Mouse (Mus musculus) cerebellum, postnatal 4 days (tissue): ENCODE data around the gene Slc17a1.

Experiments
- DNase-seq, 2 experiments: peaks; one replicate each; pipeline ENCODE4 v3.0.0; 2022; ENCODE audit warnings: low spot score in 2 of 2, mixed read lengths in 1 of 2

Gene Slc17a1

GRCm38 (mm10) chr13:23867405-23867804 is at the start of gene Slc17a1:
Slc17a1 (plus strand) TSS chr13:23867750.
- no peak for DNase-seq

- no peak for DNase-seq
Measured at GRCm38 (mm10) chr13:23820179-23820940, 47.2 kb upstream of the Slc17a1 start.

- DNase-seq: no peak
Measured at GRCm38 (mm10) chr13:23822213-23822612, 45.3 kb upstream of the Slc17a1 start.

GRCm38 (mm10) chr13:23826606-23827005 is 40.9 kb upstream of the Slc17a1 start:
- no peak for DNase-seq

- no peak for DNase-seq
Measured at GRCm38 (mm10) chr13:23833053-23833452, 34.5 kb upstream of the Slc17a1 start.

- DNase-seq: no peak
Measured at GRCm38 (mm10) chr13:23834836-23835235, 32.7 kb upstream of the Slc17a1 start.

- DNase-seq: no peak
Measured at GRCm38 (mm10) chr13:23836630-23837029, 30.9 kb upstream of the Slc17a1 start.

GRCm38 (mm10) chr13:23839308-23839707 is 28.2 kb upstream of the Slc17a1 start, which contains the start of gene Slc17a3:
Slc17a3 (plus strand) TSS chr13:23839434.
- DNase-seq: no peak

- DNase-seq: no peak
Measured at GRCm38 (mm10) chr13:23845851-23846250, 21.7 kb upstream of the Slc17a1 start.

- no peak for DNase-seq
Measured at GRCm38 (mm10) chr13:23849299-23849698, 18.3 kb upstream of the Slc17a1 start.

GRCm38 (mm10) chr13:23856401-23856800 is 11.1 kb upstream of the Slc17a1 start:
- no peak for DNase-seq

GRCm38 (mm10) chr13:23861815-23862214 is 5.7 kb upstream of the Slc17a1 start:
- DNase-seq: no peak

- no peak for DNase-seq
Measured at GRCm38 (mm10) chr13:23864711-23865110, 2.8 kb upstream of the Slc17a1 start.

- DNase-seq: no peak
Measured at GRCm38 (mm10) chr13:23866086-23866710, 1.4 kb upstream of the Slc17a1 start.

GRCm38 (mm10) chr13:23867000-23867399 is 550 bp upstream of the Slc17a1 start:
- DNase-seq: no peak

- DNase-seq: no peak
Measured at GRCm38 (mm10) chr13:23868790-23869533, 1.4 kb downstream of the Slc17a1 start.

GRCm38 (mm10) chr13:23869996-23870395 is 2.4 kb downstream of the Slc17a1 start:
- DNase-seq: no peak

GRCm38 (mm10) chr13:23873141-23873540 is 5.6 kb downstream of the Slc17a1 start:
- no peak for DNase-seq

- no peak for DNase-seq
Measured at GRCm38 (mm10) chr13:23879106-23879505, 11.6 kb downstream of the Slc17a1 start.

GRCm38 (mm10) chr13:23879636-23880035 is 12.1 kb downstream of the Slc17a1 start:
- DNase-seq: no peak

GRCm38 (mm10) chr13:23885540-23885939 is 18.0 kb downstream of the Slc17a1 start:
- DNase-seq: no peak

GRCm38 (mm10) chr13:23887026-23887725 is 19.6 kb downstream of the Slc17a1 start:
- no peak for DNase-seq
